Mouse (Mus musculus): ENCODE results near the gene Araf.

The Araf gene

GRCm38 (mm10) chrX:20848256-20848984 is 50.8 kb downstream of the Araf start:
- DNase-seq (ENCODE audit: low read depth, low spot score): peak; percentile 98

GRCm38 (mm10) chrX:20853794-20854193 is 56.2 kb downstream of the Araf start:
- no peak for DNase-seq (ENCODE audit: low read depth, low spot score)

- no peak for DNase-seq (ENCODE audit: low read depth, low spot score)
These were observed 64.0 kb downstream of the Araf start for GRCm38 (mm10) chrX:20861453-20862104.

- peak; percentile 59 for DNase-seq (ENCODE audit: low read depth, low spot score)
These were observed 64.8 kb downstream of the Araf start for GRCm38 (mm10) chrX:20862105-20863065.

DNA sequence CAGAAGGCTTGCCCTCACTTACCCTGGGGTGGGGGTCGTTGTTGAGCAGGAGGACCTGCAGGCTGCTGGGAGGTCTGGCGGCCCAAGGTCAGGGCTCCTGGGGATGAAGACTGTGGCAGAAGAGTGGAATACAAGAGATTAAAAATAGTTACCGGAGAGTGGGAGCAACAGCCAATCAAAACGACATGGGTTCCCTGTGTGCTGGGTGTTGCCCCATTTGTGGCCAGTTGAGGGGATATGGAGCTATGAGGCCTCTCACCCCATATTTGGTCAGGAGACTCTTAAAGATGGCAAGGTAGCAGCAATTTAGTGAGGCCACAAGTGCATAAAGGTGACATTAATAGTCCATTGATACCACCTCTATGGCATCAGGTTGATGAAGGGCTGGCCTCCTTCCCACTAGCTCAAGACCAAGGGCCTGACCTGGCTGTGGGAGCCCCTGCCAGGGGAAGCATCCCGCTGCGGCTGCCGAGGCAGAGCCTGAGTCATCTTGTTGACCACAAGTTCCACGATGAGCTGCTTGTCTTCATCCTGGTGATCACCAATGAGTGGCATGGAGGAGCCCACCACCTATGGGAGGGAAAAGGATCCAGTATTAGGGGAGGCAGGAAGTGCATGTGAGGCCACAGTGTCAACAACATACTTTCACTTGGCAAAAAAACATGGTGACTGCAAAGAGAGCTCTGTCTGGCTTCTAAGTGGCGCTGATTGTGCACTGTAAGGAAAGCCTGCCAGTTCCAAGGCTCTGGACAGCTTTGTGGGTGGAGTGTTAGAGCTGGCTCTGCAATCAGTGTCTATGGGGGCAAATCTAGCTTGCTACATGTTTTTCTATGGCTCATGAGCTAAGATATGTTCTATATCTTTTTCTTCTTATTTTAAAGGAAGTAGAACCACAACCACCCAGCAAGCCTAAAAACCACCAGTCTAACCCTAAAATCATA is 65.8 kb downstream of the Araf start:
- DNase-seq (ENCODE audit: low read depth, low spot score): peak; percentile 69

- DNase-seq (ENCODE audit: low read depth, low spot score): peak; percentile 78
These were observed 70.5 kb downstream of the Araf start for GRCm38 (mm10) chrX:20868091-20868490.

DNA sequence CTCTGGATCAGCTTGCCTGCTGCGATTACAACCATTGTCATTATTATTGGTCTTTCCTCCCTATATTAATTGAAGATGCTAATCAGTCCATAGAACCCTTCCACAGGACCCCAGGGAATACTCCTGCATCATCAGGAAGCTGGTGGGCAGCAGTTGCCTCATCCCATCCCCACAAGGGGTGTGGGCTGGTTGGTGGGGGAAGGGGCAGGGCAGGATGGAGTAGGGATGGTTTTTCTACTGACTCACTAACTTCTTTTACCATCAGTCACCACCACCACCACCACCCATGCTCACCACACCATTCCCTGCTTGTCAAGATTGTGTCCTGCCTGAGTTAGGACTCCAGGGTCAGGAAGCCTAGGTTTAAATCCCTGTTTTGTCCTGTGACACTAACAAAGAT is 71.6 kb downstream of the Araf start:
- peak; percentile 76 for DNase-seq (ENCODE audit: low read depth, low spot score)

- DNase-seq (ENCODE audit: low read depth, low spot score): peak; percentile 95
These were observed 72.4 kb downstream of the Araf start, which contains the start of gene Timp1 for GRCm38 (mm10) chrX:20869962-20870513. TSS of gene Timp1 (plus strand) at chrX:20870166.

DNA sequence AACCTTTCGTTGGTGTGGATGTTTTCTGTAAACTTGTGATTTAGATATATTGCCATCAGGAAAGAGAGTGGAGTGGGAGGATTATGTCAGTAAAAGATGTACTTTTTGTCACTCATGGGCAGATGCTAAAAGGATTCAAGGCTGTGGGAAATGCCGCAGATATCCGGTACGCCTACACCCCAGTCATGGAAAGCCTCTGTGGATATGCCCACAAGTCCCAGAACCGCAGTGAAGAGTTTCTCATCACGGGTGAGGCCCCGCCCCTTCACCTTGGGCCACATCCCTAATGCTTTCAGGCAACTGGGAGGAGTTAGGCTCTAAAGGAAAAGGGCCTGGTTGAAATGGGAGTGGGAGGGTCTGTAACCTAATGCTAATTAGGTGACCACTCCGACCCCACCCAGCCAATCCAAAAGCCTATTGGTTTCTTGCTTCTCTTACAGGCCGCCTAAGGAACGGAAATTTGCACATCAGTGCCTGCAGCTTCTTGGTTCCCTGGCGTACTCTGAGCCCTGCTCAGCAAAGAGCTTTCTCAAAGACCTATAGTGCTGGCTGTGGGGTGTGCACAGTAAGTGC is 75.4 kb downstream of the Araf start:
- no peak for DNase-seq (ENCODE audit: low read depth, low spot score)

DNA sequence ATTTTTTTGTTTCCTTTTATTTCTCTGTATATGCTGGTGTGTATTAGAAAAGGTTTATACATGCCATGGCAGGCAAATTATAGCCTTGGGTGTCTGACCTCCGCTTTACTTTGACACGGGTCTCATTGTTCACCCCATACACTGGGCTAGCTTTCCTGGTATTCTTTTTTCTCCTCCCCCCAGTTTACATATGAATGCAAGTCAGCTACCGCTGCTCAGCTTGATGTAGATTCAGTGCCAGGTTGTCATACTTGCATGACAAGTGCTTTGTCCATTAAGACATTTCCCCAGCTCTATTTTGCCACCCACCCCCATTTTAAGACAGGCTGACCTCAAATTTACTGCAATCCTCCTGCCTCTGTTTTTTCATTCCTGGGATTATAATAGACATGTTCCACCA is 77.6 kb downstream of the Araf start:
- DNase-seq (ENCODE audit: low read depth, low spot score): no peak

DNA sequence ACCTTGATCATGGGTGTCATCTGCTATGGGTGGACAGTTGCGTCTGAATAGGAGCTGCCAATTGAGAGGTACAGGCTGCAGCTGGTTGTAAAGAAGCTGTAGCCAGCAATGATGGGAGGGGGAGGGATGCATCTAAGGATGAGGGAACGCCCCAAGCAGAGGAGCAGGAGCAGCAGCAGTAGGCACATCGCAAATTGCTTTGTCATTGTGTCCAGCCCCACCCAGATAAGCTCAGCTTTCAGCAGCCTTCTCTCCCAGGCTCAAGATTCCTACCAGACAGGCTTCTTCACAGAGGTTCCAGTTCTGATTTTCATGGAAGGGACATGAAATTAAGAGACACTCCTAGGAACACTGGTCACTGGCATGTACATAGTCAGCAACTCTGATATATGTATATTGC is 112.5 kb downstream of the Araf start:
- peak; percentile 70 for DNase-seq (ENCODE audit: low read depth, low spot score)
